Mouse (Mus musculus) heart, embryonic 16.5 days (tissue): Measurements from ENCODE around the gene Prkci. TPM values are rescaled to one million over a fixed set of nuclear protein-coding genes. Genes with fewer than 3 reads are reported as not detected.

ENCODE experiments used
- ATAC-seq: fragments of 200-750 bp; cut with Nextera tagmentation; replicated peaks from 2 replicates; pipeline ENCODE4 v1.8.0; 2017; ENCODE audit warnings: moderate number of reproducible peaks; ENCODE audit not compliant: insufficient read depth, low FRiP score; ENCODE audit errors: extremely low read depth
- H3K27ac ChIP-seq: fragments of 300-500 bp; sonication (generic); 2 replicates; pipeline ENCODE4 v1.5.1; 2014; ENCODE audit warnings: mild to moderate bottlenecking, low read length, control low read depth, moderate library complexity
- H3K27me3 ChIP-seq: fragments of 300-500 bp; sonication (generic); 2 replicates; pipeline ENCODE4 v1.6.1; 2014; ENCODE audit warnings: low read length, mixed read lengths; ENCODE audit not compliant: control insufficient read depth, insufficient read depth
- H3K36me3 ChIP-seq: fragments of 300-500 bp; sonication (generic); 2 replicates; pipeline ENCODE4 v1.6.1; 2014; ENCODE audit not compliant: control insufficient read depth, insufficient read depth
- H3K4me1 ChIP-seq: fragments of 300-500 bp; sonication (generic); 2 replicates; pipeline ENCODE4 v1.6.1; 2014; ENCODE audit warnings: low read length, mixed read lengths; ENCODE audit not compliant: control insufficient read depth, insufficient read depth
- H3K4me2 ChIP-seq: fragments of 300-500 bp; sonication (generic); 2 replicates; pipeline ENCODE4 v1.6.1; 2014; ENCODE audit warnings: low read depth, mild to moderate bottlenecking, control low read depth, low read length
- H3K4me3 ChIP-seq: fragments of 300-500 bp; sonication (generic); 2 replicates; pipeline ENCODE4 v1.5.1; 2014; ENCODE audit warnings: mild to moderate bottlenecking, control low read depth, low read length
- H3K9ac ChIP-seq: fragments of 300-500 bp; sonication (generic); 2 replicates; pipeline ENCODE4 v1.6.1; 2014; ENCODE audit warnings: low read length, control low read depth
- H3K9me3 ChIP-seq: fragments of 300-500 bp; sonication (generic); replicated peaks from 2 replicates; pipeline ENCODE4 v1.6.1; 2016; ENCODE audit warnings: low read length; ENCODE audit not compliant: control insufficient read depth
- WGBS: fragments of 180-500 bp; shearing (Covaris S2); extraction: QIAGEN DNeasy Blood & Tissue Kit; methylation state at CpG from one replicate; pipeline ENCODE4 v1.1.7; 2014; 5-methylcytosine and 5-hydroxymethylcytosine counted together
- polyA plus RNA-seq: library from polyadenylated mRNA; unstranded; fragments of >200 nt; fragmentation: Nextera tagmentation; extraction: Ambion mirVana; gene quantifications from 2 replicates; pipeline ENCODE4 v1.2.1, GENCODE M21; 2015

The Prkci gene
- polyA plus RNA-seq, 1 experiment from 2014 or later = 16.9 TPM

- Histone ChIP-seq H3K9ac (no peak overlapping the region), H3K4me3 (no peak overlapping the region), H3K27ac (peak overlapping the region; percentile 74), H3K27me3 (no peaks in the 10 kb centered on the region), H3K9me3 (no peaks in the 10 kb centered on the region), H3K4me1 (peaks cover 12% of the 10 kb centered on the region), H3K4me2 (peak overlapping the region; percentile 30; the same call in 1 of the 2 replicates), H3K36me3 (peaks cover 6% of the 10 kb centered on the region; the same call in 1 of the 2 replicates)
- ATAC-seq = peak; percentile 78
- WGBS = 21% methylated on average over 7 of the region's 7 CpGs
These were observed 27.4 kb downstream of the Prkci start for GRCm38 (mm10) chr3:31022895-31023436.

- Histone ChIP-seq H3K27me3 (no peaks in the 10 kb centered on the region), H3K9ac (no peak overlapping the region), H3K4me2 (no peak overlapping the region), H3K4me1 (peaks cover 8% of the 10 kb centered on the region), H3K4me3 (no peak overlapping the region), H3K36me3 (peaks cover 8% of the 10 kb centered on the region; the same call in 1 of the 2 replicates), H3K27ac (no peak overlapping the region), H3K9me3 (no peaks in the 10 kb centered on the region)
- 87% methylated on average over 8 of the region's 8 CpGs for WGBS
- no peak for ATAC-seq
These were observed 32.2 kb downstream of the Prkci start for GRCm38 (mm10) chr3:31027718-31028117.

GRCm38 (mm10) chr3:31031621-31032020, 36.1 kb downstream of the Prkci start:
- no peak overlapping the region for H3K4me3 ChIP-seq
- ATAC-seq = no peak
- no peak overlapping the region for H3K4me2 ChIP-seq
- no peaks in the 10 kb centered on the region for H3K4me1 ChIP-seq
- no peak overlapping the region for H3K27ac ChIP-seq
- 89% methylated on average over 9 of the region's 9 CpGs for WGBS
- no peaks in the 10 kb centered on the region for H3K27me3 ChIP-seq
- H3K36me3 ChIP-seq = peaks cover 8% of the 10 kb centered on the region; the same call in 1 of the 2 replicates
- no peak overlapping the region for H3K9ac ChIP-seq
- no peaks in the 10 kb centered on the region for H3K9me3 ChIP-seq

GRCm38 (mm10) chr3:31033644-31034043, 38.1 kb downstream of the Prkci start:
- Histone ChIP-seq H3K27ac (no peak overlapping the region), H3K36me3 (peaks cover 7% of the 10 kb centered on the region; the same call in 1 of the 2 replicates), H3K4me1 (no peaks in the 10 kb centered on the region), H3K4me3 (no peak overlapping the region), H3K9ac (no peak overlapping the region), H3K9me3 (no peaks in the 10 kb centered on the region), H3K27me3 (no peaks in the 10 kb centered on the region), H3K4me2 (no peak overlapping the region)
- no peak for ATAC-seq
- WGBS = 76% methylated on average over 3 of the region's 3 CpGs

- no peak for ATAC-seq
- H3K9me3 ChIP-seq = no peaks in the 10 kb centered on the region
- H3K27ac ChIP-seq = no peak overlapping the region
- H3K27me3 ChIP-seq = no peaks in the 10 kb centered on the region
- H3K4me3 ChIP-seq = no peak overlapping the region
- no peaks in the 10 kb centered on the region for H3K4me1 ChIP-seq
- peaks cover 24% of the 10 kb centered on the region for H3K36me3 ChIP-seq
- no peak overlapping the region for H3K9ac ChIP-seq
- WGBS = 90% methylated on average over 13 of the region's 13 CpGs
- no peak overlapping the region for H3K4me2 ChIP-seq
These were observed 42.3 kb downstream of the Prkci start for GRCm38 (mm10) chr3:31037851-31038250.

GRCm38 (mm10) chr3:31038689-31039088, 43.1 kb downstream of the Prkci start:
- Histone ChIP-seq H3K4me2 (no peak overlapping the region), H3K27ac (no peak overlapping the region), H3K9me3 (no peaks in the 10 kb centered on the region), H3K4me3 (no peak overlapping the region), H3K4me1 (no peaks in the 10 kb centered on the region), H3K27me3 (no peaks in the 10 kb centered on the region), H3K36me3 (peaks cover 26% of the 10 kb centered on the region), H3K9ac (no peak overlapping the region)
- 72% methylated on average over 10 of the region's 10 CpGs for WGBS
- ATAC-seq = no peak

- H3K9me3 ChIP-seq = no peaks in the 10 kb centered on the region
- peaks cover 25% of the 10 kb centered on the region for H3K36me3 ChIP-seq
- H3K9ac ChIP-seq = no peak overlapping the region
- no peaks in the 10 kb centered on the region for H3K27me3 ChIP-seq
- WGBS = 89% methylated on average over 2 of the region's 2 CpGs
- no peak overlapping the region for H3K4me2 ChIP-seq
- H3K4me3 ChIP-seq = no peak overlapping the region
- no peak overlapping the region for H3K27ac ChIP-seq
- ATAC-seq = no peak
- H3K4me1 ChIP-seq = no peaks in the 10 kb centered on the region
These were observed 47.4 kb downstream of the Prkci start for GRCm38 (mm10) chr3:31042992-31043391.

- WGBS = 72% methylated on average over 3 of the region's 3 CpGs
- no peaks in the 10 kb centered on the region for H3K9me3 ChIP-seq
- H3K36me3 ChIP-seq = peaks cover 18% of the 10 kb centered on the region
- H3K4me2 ChIP-seq = no peak overlapping the region
- H3K9ac ChIP-seq = no peak overlapping the region
- H3K4me3 ChIP-seq = no peak overlapping the region
- H3K4me1 ChIP-seq = no peaks in the 10 kb centered on the region
- H3K27ac ChIP-seq = no peak overlapping the region
- ATAC-seq = no peak
- H3K27me3 ChIP-seq = no peaks in the 10 kb centered on the region
These were observed 51.7 kb downstream of the Prkci start for GRCm38 (mm10) chr3:31047263-31047662.

GRCm38 (mm10) chr3:31049087-31049486, 53.5 kb downstream of the Prkci start:
- ATAC-seq = no peak
- Histone ChIP-seq H3K27me3 (no peaks in the 10 kb centered on the region), H3K36me3 (peaks cover 10% of the 10 kb centered on the region; the same call in 1 of the 2 replicates), H3K9ac (no peak overlapping the region), H3K9me3 (no peaks in the 10 kb centered on the region), H3K4me3 (no peak overlapping the region), H3K4me2 (no peak overlapping the region), H3K27ac (no peak overlapping the region), H3K4me1 (no peaks in the 10 kb centered on the region)
- WGBS = 83% methylated on average over 5 of the region's 5 CpGs
